ENCODE assay signal across 10 mouse cellular contexts in genomic region chr7:73377307-73377706, GRCm38 (mm10). TPM values are rescaled to one million over a fixed set of nuclear protein-coding genes. Genes with fewer than 3 reads are reported as not detected.
DNase-seq lines count a peak whose midpoint lies in the region; ATAC-seq lines count a peak whose summit lies in the region.
"Had no signal": no experiment of that assay in that cellular context is flagged by ENCODE, and none has a peak within 500 bp of the region (broad histone marks: within the 10 kb centered on the region; RNA-seq: fewer than 3 reads in every experiment).

No protein-coding gene starts in this region.

- H3K36me3 ChIP-seq in forebrain, embryonic 10.5 days (replicated peaks), result peaks cover 22% of the 10 kb centered on the region; the same call in 1 of the 2 replicates
- no peaks in the 10 kb centered on the region for H3K36me3 ChIP-seq in intestine, embryonic 16.5 days (ENCODE audit: control insufficient read depth, insufficient read depth, low read length)
- H3K36me3 ChIP-seq in neural tube, embryonic 13.5 days, result no peaks in the 10 kb centered on the region
- H3K36me3 ChIP-seq: heart, embryonic 13.5 days; liver, embryonic 15.5 days had no signal

- peak overlapping the region; percentile 92 for H3K4me3 ChIP-seq in forebrain, embryonic 10.5 days
- peak overlapping the region; percentile 29 for H3K4me3 ChIP-seq in intestine, embryonic 16.5 days (ENCODE audit: low read length)
- H3K4me3 ChIP-seq in neural tube, embryonic 13.5 days, result peak overlapping the region; percentile 83
- H3K4me3 ChIP-seq: heart, embryonic 13.5 days; liver, embryonic 15.5 days had no signal

- H3K4me2 ChIP-seq in intestine, embryonic 16.5 days (ENCODE audit: low read depth, low read length), result peak overlapping the region; percentile 13; the same call in 1 of the 2 replicates
- peak overlapping the region; percentile 89 for H3K4me2 ChIP-seq in neural tube, embryonic 13.5 days
- H3K4me2 ChIP-seq: liver, embryonic 15.5 days had no signal

- no peak overlapping the region for H3K9ac ChIP-seq in intestine, embryonic 16.5 days (ENCODE audit: low read depth, low read length)
- H3K9ac ChIP-seq in neural tube, embryonic 13.5 days, result peak overlapping the region; percentile 97
- H3K9ac ChIP-seq: heart, embryonic 13.5 days; liver, embryonic 15.5 days had no signal

- no peaks in the 10 kb centered on the region for H3K9me3 ChIP-seq in forebrain, embryonic 10.5 days
- H3K9me3 ChIP-seq in intestine, embryonic 16.5 days (ENCODE audit: control insufficient read depth, low read length), result no peaks in the 10 kb centered on the region
- H3K9me3 ChIP-seq in neural tube, embryonic 13.5 days, result no peaks in the 10 kb centered on the region
- H3K9me3 ChIP-seq: heart, embryonic 13.5 days; liver, embryonic 15.5 days had no signal

- intact Hi-C loops in left cerebral cortex, postnatal 25 days (cut with DNase I), result loop anchor here (5.0 to 10.0 kb wide), 4 partner anchors 175 to 343 kb away; no protein-coding TSS in a partner anchor

- peaks cover 91% of the 10 kb centered on the region for H3K4me1 ChIP-seq in forebrain, embryonic 10.5 days
- H3K4me1 ChIP-seq in intestine, embryonic 16.5 days (ENCODE audit: control insufficient read depth, insufficient read depth, low read length), result peaks cover 17% of the 10 kb centered on the region
- peaks cover 94% of the 10 kb centered on the region for H3K4me1 ChIP-seq in neural tube, embryonic 13.5 days (replicated peaks)

- peak overlapping the region; percentile 97 for H3K27ac ChIP-seq in forebrain, embryonic 10.5 days
- no peak overlapping the region for H3K27ac ChIP-seq in intestine, embryonic 16.5 days (ENCODE audit: low read length)
- peak overlapping the region; percentile 97 for H3K27ac ChIP-seq in neural tube, embryonic 13.5 days (replicated peaks)
- H3K27ac ChIP-seq: heart, embryonic 13.5 days; liver, embryonic 15.5 days had no signal

- WGBS in forebrain, embryonic 10.5 days, result 31% methylated on average over 12 of the region's 12 CpGs
- WGBS in intestine, embryonic 16.5 days, result 52% methylated on average over 12 of the region's 12 CpGs
- 12% methylated on average over 12 of the region's 12 CpGs for WGBS in neural tube, embryonic 13.5 days

- peak; percentile 38 to 43 for DNase-seq in left cerebral cortex, postnatal 25 days (ENCODE audit: low spot score in 2 of 2)
- no peak for DNase-seq in left cerebral cortex, adult 18-20 months (ENCODE audit: low spot score in 2 of 2)
- peak; percentile 25 for DNase-seq in forebrain, embryonic 10.5 days (ENCODE audit: extremely low spot score, low spot score)
- no peak for DNase-seq in adrenal gland, postnatal 25 days
- no peak for DNase-seq in MN1 (ENCODE audit: low spot score)
- DNase-seq in adrenal gland, postnatal 4 days (ENCODE audit: low spot score in 2 of 2), result no peak

- H3K27me3 ChIP-seq in forebrain, embryonic 10.5 days (ENCODE audit: poor library complexity, severe bottlenecking), result peaks cover 46% of the 10 kb centered on the region
- H3K27me3 ChIP-seq in intestine, embryonic 16.5 days (replicated peaks; ENCODE audit: control insufficient read depth, insufficient read depth, low read length), result peaks cover 2% of the 10 kb centered on the region; the same call in 1 of the 2 replicates
- peaks cover 12% of the 10 kb centered on the region for H3K27me3 ChIP-seq in neural tube, embryonic 13.5 days

- no peak for ATAC-seq in intestine, embryonic 16.5 days
- ATAC-seq in neural tube, embryonic 13.5 days (ENCODE audit: low read depth), result no peak

RNA-seq across cellular contexts. Expression of gene Rgma, which starts 2.0 kb away (rescaled TPM):
- 10 to 100 TPM; 62.3 to 66.1 TPM for total RNA-seq in left cerebral cortex, postnatal 25 days (2021)
- total RNA-seq in left cerebral cortex, adult 18-20 months (2021), result 10 to 100 TPM; 51.3 to 55.2 TPM
- 26.2 and 26.8 TPM in 2 replicates for polyA plus RNA-seq in forebrain, embryonic 10.5 days (2016; fragmentation: Nextera tagmentation; extraction: Ambion mirVana)
- 5.3 and 5.8 TPM in 2 replicates for polyA plus RNA-seq in intestine, embryonic 16.5 days (2015; fragmentation: Nextera tagmentation; extraction: Ambion mirVana)
- polyA plus RNA-seq in neural tube, embryonic 13.5 days (2015; fragmentation: Nextera tagmentation; extraction: Ambion mirVana), result 41.4 and 49.6 TPM in 2 replicates
- total RNA-seq in adrenal gland, postnatal 25 days (2021), result 7.7 and 9.9 TPM in 2 replicates
- 10 to 100 TPM; 15.6 to 17.0 TPM for total RNA-seq in adrenal gland, postnatal 4 days (2021)

Comparison
In these comparisons a context has a peak if more than half of its experiments do, and no peak if none do; other contexts are left out.
1. DNase-seq: peak in left cerebral cortex, postnatal 25 days (2 of 2) and forebrain, embryonic 10.5 days (single experiment); none in left cerebral cortex, adult 18-20 months (0 of 2), adrenal gland, postnatal 25 days (single experiment), MN1 (single experiment) and adrenal gland, postnatal 4 days (0 of 2).
2. H3K4me3 ChIP-seq: peak in every context shown above with its lines; median percentile 92 in forebrain, embryonic 10.5 days; 83 in neural tube, embryonic 13.5 days; 29 in intestine, embryonic 16.5 days.